ENCODE assay signal across 11 mouse cellular contexts in genomic region chr12:56612349-56612735, GRCm38 (mm10). TPM values are rescaled to one million over a fixed set of nuclear protein-coding genes. Genes with fewer than 3 reads are reported as not detected.
A peak's percentile ranks its signal among the peaks of the same experiment; 100 is the strongest.
DNase-seq lines count a peak whose midpoint lies in the region; ATAC-seq and TF ChIP-seq lines count a peak whose summit lies in the region.
"Had no signal": no experiment of that assay in that cellular context is flagged by ENCODE, and none has a peak within 500 bp of the region (broad histone marks: within the 10 kb centered on the region; RNA-seq: fewer than 3 reads in every experiment).

No protein-coding gene starts in this region.

- DNase-seq in lung, postnatal 0 days (ENCODE audit: low spot score), result no peak
- DNase-seq in lung, postnatal 36 days, result no peak
- peak; percentile 35 for DNase-seq in hindbrain, embryonic 10.5 days (ENCODE audit: low spot score)
- DNase-seq in liver, postnatal 0 days, result no peak
- DNase-seq in stomach, postnatal 0 days (ENCODE audit: low spot score), result no peak
- no peak for DNase-seq in cerebellum, postnatal 36 days
- no peak for DNase-seq in gastrocnemius, postnatal 14 days
- DNase-seq: kidney, adult 18-20 months; thymus, postnatal 14 days had no signal

- 0 out of 2 replicates have a peak overlapping the region, but pooled peaks have one; percentile 49 for H3K4me2 ChIP-seq in lung, postnatal 0 days (replicated peaks; ENCODE audit: low read depth, low read length)
- peak overlapping the region; percentile 35; the same call in 1 of the 2 replicates for H3K4me2 ChIP-seq in liver, postnatal 0 days (ENCODE audit: low read depth, low read length)
- H3K4me2 ChIP-seq in stomach, postnatal 0 days (replicated peaks; ENCODE audit: low read depth), result peak overlapping the region; percentile 41
- H3K4me2 ChIP-seq: liver, embryonic 15.5 days had no signal

- TF ChIP-seq EP300 in lung, postnatal 0 days (IDR thresholded peaks at IDR 0.05), result no peak
- no peak for TF ChIP-seq EP300 in liver, postnatal 0 days (IDR thresholded peaks at IDR 0.05; ENCODE audit: low read depth)
- no peak for TF ChIP-seq EP300 in stomach, postnatal 0 days (optimal IDR thresholded peaks at IDR 0.05)

- peak overlapping the region; percentile 10; the same call in 1 of the 2 replicates for H3K4me3 ChIP-seq in lung, postnatal 0 days (ENCODE audit: low read depth, low read length)
- peak overlapping the region; percentile 48 for H3K4me3 ChIP-seq in hindbrain, embryonic 10.5 days
- no peak overlapping the region for H3K4me3 ChIP-seq in liver, postnatal 0 days (ENCODE audit: low read depth, low read length)
- peak overlapping the region; percentile 29 for H3K4me3 ChIP-seq in stomach, postnatal 0 days (ENCODE audit: low read depth, low read length)
- H3K4me3 ChIP-seq: liver, embryonic 15.5 days had no signal

- H3K9me3 ChIP-seq in lung, postnatal 0 days (ENCODE audit: low read length), result no peaks in the 10 kb centered on the region
- H3K9me3 ChIP-seq in hindbrain, embryonic 10.5 days, result no peaks in the 10 kb centered on the region
- no peaks in the 10 kb centered on the region for H3K9me3 ChIP-seq in liver, postnatal 0 days (ENCODE audit: low read length)
- H3K9me3 ChIP-seq in stomach, postnatal 0 days (ENCODE audit: control insufficient read depth, low read length), result no peaks in the 10 kb centered on the region
- H3K9me3 ChIP-seq: liver, embryonic 15.5 days had no signal

- ATAC-seq in lung, postnatal 0 days, result no peak
- no peak for ATAC-seq in liver, postnatal 0 days
- no peak for ATAC-seq in stomach, postnatal 0 days (ENCODE audit: low FRiP score, low TSS enrichment)
- ATAC-seq: Patski had no signal

- H3K36me3 ChIP-seq in lung, postnatal 0 days (ENCODE audit: insufficient read depth, low read length), result no peaks in the 10 kb centered on the region
- H3K36me3 ChIP-seq in hindbrain, embryonic 10.5 days, result no peaks in the 10 kb centered on the region
- no peaks in the 10 kb centered on the region for H3K36me3 ChIP-seq in liver, postnatal 0 days (replicated peaks; ENCODE audit: insufficient read depth, low read length)
- H3K36me3 ChIP-seq in stomach, postnatal 0 days (ENCODE audit: control insufficient read depth, insufficient read depth, low read length), result no peaks in the 10 kb centered on the region
- H3K36me3 ChIP-seq: liver, embryonic 15.5 days had no signal

- intact Hi-C loops in gastrocnemius, postnatal 14 days (cut with DNase I; ENCODE audit: low total_unique reads), result no loop called here

- no peak overlapping the region for H3K9ac ChIP-seq in lung, postnatal 0 days (replicated peaks; ENCODE audit: low read depth)
- no peak overlapping the region for H3K9ac ChIP-seq in liver, postnatal 0 days (replicated peaks)
- H3K9ac ChIP-seq in stomach, postnatal 0 days (ENCODE audit: low read length), result no peak overlapping the region
- H3K9ac ChIP-seq: liver, embryonic 15.5 days had no signal

- peaks cover 41% of the 10 kb centered on the region for H3K27me3 ChIP-seq in lung, postnatal 0 days (replicated peaks; ENCODE audit: insufficient read depth, low read length)
- peaks cover 99% of the 10 kb centered on the region for H3K27me3 ChIP-seq in hindbrain, embryonic 10.5 days (ENCODE audit: insufficient read depth, poor library complexity, severe bottlenecking)
- peaks cover 71% of the 10 kb centered on the region for H3K27me3 ChIP-seq in liver, postnatal 0 days (ENCODE audit: insufficient read depth, low read length)
- peaks cover 14% of the 10 kb centered on the region; the same call in 1 of the 2 replicates for H3K27me3 ChIP-seq in stomach, postnatal 0 days (ENCODE audit: control insufficient read depth, insufficient read depth, low read length)

- no peak overlapping the region for H3K27ac ChIP-seq in lung, postnatal 0 days (ENCODE audit: low read length)
- H3K27ac ChIP-seq in hindbrain, embryonic 10.5 days, result peak overlapping the region; percentile 67; the same call in 1 of the 2 replicates
- no peak overlapping the region for H3K27ac ChIP-seq in liver, postnatal 0 days (ENCODE audit: low read depth)
- H3K27ac ChIP-seq in stomach, postnatal 0 days (replicated peaks), result no peak overlapping the region
- H3K27ac ChIP-seq: liver, embryonic 15.5 days had no signal

- TF ChIP-seq CTCF in lung, postnatal 0 days (IDR thresholded peaks at IDR 0.05), result no peak
- no peak for TF ChIP-seq CTCF in liver, postnatal 0 days (IDR thresholded peaks at IDR 0.05; ENCODE audit: low read depth)
- TF ChIP-seq CTCF in stomach, postnatal 0 days (IDR thresholded peaks at IDR 0.05; ENCODE audit: low read depth), result no peak

- 1% methylated on average over 10 of the region's 10 CpGs for WGBS in lung, postnatal 0 days
- under 1% methylated on average over 10 of the region's 10 CpGs for WGBS in hindbrain, embryonic 10.5 days
- WGBS in liver, postnatal 0 days (ENCODE audit: insufficient replicate concordance), result 2% methylated on average over 10 of the region's 10 CpGs
- WGBS in stomach, postnatal 0 days, result 2% methylated on average over 10 of the region's 10 CpGs

- no peaks in the 10 kb centered on the region for H3K4me1 ChIP-seq in lung, postnatal 0 days (ENCODE audit: insufficient read depth, low read depth, low read length)
- H3K4me1 ChIP-seq in hindbrain, embryonic 10.5 days (replicated peaks), result peaks cover 38% of the 10 kb centered on the region
- H3K4me1 ChIP-seq in liver, postnatal 0 days (ENCODE audit: insufficient read depth), result 0 out of 2 replicates have a peak, but pooled peaks cover 3% of the 10 kb centered on the region
- H3K4me1 ChIP-seq in stomach, postnatal 0 days (replicated peaks; ENCODE audit: control insufficient read depth, insufficient read depth), result no peaks in the 10 kb centered on the region
- H3K4me1 ChIP-seq: liver, embryonic 15.5 days had no signal

RNA-seq across cellular contexts. Expression of gene Nkx2-9, which starts 0.7 kb away (rescaled TPM):
- polyA plus RNA-seq in lung, postnatal 0 days (2015; fragmentation: Nextera tagmentation; extraction: Ambion mirVana), result not detected in 2 replicates
- 1.8 and 7.1 TPM in 2 replicates for polyA plus RNA-seq in hindbrain, embryonic 10.5 days (2016; fragmentation: Nextera tagmentation; extraction: Ambion mirVana)
- not detected in 2 replicates for polyA plus RNA-seq in liver, postnatal 0 days (2015; fragmentation: Nextera tagmentation; extraction: Ambion mirVana)
- polyA plus RNA-seq in stomach, postnatal 0 days (2015; fragmentation: Nextera tagmentation; extraction: Ambion mirVana), result not detected in 2 replicates
- not detected for total RNA-seq in gastrocnemius, postnatal 14 days (2021)
- polyA plus RNA-seq: liver, embryonic 15.5 days; Patski had no signal
